Mouse (Mus musculus): Measurements from ENCODE around the gene Scn4a. TPM values are rescaled to one million over a fixed set of nuclear protein-coding genes. Genes with fewer than 3 reads are reported as not detected.
"Not testable (repeated sequence)": the region's sequence is repeated elsewhere in the genome, so short reads cannot be mapped to it uniquely, and the experiment has no call there.

Gene Scn4a
- 0.36 and 0.60 TPM in 2 replicates for polyA plus RNA-seq (2012; rRNA removed)

GRCm38 (mm10) chr11:106353188-106353587, at the start of gene Scn4a:
Gene Scn4a (minus strand): TSS chr11:106353288.
- no peak for DNase-seq (ENCODE audit: low read depth)

GRCm38 (mm10) chr11:106398481-106398880, 45.4 kb upstream of the Scn4a start:
- DNase-seq (ENCODE audit: low read depth) = no peak

- DNase-seq (ENCODE audit: low read depth) = no peak
Observed at GRCm38 (mm10) chr11:106397656-106398055, 44.6 kb upstream of the Scn4a start.

GRCm38 (mm10) chr11:106394055-106394454, 41.0 kb upstream of the Scn4a start:
- DNase-seq (ENCODE audit: low read depth) = not testable (repeated sequence)

GRCm38 (mm10) chr11:106393331-106393616, 40.2 kb upstream of the Scn4a start:
- DNase-seq (ENCODE audit: low read depth) = no peak

GRCm38 (mm10) chr11:106392597-106393330, 39.7 kb upstream of the Scn4a start:
- no peak for DNase-seq (ENCODE audit: low read depth)

DNA sequence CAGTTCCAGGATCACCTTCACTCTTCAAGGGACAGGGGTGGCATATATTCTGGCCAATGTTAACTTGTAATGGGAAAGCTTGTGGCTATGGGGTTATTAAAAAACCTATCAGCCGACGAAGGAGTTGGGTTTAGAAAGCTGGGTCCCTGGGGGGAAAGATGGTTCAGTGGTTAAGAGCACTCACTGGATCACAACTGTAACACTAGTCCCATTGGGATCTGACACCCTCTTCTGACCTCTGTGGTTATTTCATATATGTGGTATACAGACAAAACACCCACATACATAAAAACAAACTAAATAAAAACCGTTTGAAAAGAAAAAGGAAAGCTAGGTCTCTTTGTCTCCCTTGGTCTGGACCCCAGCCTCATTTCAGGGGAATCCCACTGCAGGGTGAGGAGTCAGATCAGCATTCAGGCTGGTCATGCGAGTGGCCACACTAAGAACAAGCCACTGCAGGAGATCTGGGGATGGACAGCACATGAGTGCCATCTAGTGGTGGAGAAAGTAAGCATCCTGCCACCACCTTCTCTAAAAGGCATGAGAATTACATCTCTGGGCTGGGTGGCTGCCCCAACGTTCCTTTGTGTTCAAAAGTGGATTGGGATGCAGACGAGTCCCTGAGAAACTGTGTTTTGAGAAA, 38.6 kb upstream of the Scn4a start:
- DNase-seq (ENCODE audit: low read depth) = no peak

GRCm38 (mm10) chr11:106390757-106391156, 37.7 kb upstream of the Scn4a start:
- no peak for DNase-seq (ENCODE audit: low read depth)

DNA sequence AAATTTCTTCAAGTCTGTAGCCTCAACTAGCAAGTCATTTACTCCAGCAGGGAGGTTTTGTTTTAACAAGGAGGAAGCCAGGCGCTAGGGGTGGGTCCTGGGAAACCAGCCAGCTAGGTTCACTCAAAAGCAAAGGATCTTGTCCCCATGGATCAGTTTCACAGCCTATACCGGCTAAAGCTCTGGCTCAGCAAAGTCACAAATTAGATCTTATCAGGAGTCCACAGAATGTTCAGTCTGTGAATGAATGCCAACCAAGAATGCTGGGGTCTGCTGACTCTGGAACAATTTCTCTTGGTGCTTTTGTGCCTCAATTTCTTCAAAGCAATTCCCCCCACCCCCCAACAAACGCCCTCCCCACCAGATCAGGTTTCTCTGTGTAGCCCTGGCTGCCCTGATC, 36.5 kb upstream of the Scn4a start:
- DNase-seq (ENCODE audit: low read depth) = no peak

DNA sequence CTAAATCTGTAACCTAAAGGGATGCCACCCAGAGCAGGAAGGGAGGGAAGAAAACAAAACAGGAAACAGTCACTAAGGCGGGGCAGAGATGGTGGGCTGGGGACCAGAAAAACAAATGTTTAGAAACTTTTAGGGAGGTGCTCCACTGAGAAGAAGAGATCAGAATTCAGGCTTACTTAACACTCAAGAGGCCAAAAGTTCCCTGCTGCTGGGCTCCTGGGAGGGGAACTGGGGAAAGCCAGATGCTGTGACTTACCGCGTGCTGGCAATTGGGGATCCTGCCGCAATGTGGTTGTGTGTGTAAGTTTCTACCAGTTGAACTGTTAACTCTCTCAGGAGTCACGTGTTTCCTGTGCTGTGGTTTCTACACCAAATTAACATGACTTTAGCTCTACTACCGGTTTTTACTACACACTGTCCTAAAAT, 34.7 kb upstream of the Scn4a start, which contains the start of gene Icam2:
Gene Icam2 (minus strand): TSS at position 285 of the 426 bp plus-strand sequence.
- no peak for DNase-seq (ENCODE audit: low read depth)

DNA sequence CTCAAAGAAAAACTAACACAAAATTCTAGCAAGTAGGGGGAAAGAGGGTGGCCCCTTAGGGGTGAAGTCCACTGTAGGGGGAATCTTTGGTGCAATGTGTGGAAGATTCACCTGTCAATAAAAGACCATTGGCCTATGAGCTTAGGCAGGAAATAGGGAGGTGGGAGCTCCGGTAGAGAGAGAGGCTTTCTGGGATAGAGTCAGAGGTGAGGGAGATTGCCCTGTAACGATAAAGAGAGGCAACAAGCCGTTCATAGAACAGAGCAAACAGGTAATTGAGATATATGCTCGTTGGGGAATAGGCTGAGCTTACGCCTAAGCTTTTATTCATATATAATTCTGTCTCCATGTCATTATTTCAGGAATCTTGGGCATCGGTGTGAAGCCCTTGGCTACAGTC, 33.9 kb upstream of the Scn4a start:
- no peak for DNase-seq (ENCODE audit: low read depth)

DNA sequence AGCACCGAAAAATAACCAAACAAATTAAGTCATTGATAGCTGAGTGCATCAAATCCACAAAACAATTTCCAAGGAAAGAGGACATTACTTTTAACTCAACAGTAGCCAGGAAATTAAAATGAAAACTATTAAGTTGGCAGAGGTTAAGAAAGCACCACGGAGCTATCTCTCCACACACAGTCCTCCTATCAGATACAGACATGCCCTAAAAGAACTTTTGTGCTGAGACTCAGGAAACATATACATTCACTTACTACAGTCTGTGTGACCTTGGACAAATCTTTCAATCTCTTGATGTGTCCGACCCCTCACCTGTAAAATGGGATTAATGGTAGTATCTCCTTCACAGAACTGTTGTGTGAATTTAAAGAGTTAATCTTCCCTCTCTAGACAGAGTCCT, 33.3 kb upstream of the Scn4a start:
- no peak for DNase-seq (ENCODE audit: low read depth)

DNA sequence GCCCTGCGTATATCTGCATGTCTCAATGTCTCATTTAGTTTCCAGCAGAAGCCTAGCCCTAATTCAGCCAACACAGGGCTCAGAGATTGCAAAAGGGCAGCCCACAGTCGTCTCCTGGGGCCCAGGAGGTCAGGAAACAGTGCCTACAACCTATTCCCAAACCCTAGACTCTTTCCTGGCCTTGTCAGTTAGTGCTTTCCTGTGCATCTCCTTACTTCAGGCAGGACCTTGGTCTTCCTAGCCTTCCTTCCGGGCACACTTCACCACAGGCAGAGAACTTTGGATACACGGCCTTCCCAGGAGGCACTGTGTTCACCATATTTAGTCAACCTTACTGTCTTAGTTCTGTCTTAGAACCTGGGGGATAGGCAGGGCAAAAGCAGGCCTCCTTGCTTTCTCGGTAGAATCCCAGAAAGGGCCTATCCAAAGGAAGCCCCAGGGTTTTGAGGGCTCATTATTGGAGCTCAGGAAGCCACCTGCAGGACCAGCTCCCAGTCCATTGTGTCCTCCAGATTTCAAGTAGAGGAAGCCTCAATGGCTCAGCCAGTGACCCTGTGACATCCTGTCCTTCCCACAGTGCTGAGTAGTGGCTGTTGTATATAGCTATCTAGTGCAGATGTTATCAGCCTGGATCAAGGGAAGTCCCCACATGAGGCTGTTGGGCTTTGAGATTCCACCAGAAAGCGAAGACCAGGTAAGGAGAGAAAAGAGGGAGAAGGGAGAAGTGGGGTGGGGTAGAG, 30.1 kb upstream of the Scn4a start:
- DNase-seq (ENCODE audit: low read depth) = no peak

DNA sequence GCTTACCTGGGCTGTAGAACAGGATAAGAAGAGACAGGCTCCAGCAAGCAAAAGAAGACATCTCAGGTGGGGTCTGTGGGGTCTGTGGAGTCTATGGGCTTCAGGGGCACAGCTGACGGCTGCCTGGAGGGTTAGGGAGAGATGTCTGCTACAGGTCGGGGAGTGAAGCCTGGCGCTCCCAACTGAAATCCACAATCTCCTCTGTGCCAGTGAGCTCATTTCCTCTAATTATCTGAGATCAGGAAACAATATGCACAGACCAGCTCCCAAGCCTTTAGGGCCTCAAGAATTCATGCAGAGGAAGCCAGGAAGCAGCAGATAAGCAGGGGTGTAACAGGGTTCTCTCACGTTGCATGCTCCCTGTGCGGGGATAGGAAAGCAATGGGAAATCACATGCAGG, 29.3 kb upstream of the Scn4a start:
- no peak for DNase-seq (ENCODE audit: low read depth)

DNA sequence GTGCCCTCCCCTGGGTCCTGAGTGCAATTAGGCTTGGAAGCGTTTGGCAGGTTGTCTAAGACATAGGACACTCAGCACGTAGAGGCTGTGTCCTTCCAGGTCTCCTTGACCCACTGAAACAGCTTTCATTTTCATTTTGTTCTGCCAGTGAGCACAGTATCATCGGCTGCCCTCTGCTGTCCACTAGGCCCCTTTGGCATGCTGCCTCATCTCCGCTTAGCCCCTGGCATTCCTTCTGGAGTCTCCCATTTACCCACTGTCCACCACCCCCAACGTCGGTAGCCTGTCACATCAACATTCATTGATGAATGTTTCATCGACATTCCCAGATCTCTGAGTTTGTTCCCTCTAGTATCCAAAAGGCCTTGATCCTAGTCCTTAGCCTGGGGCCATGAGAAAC, 28.8 kb upstream of the Scn4a start:
- no peak for DNase-seq (ENCODE audit: low read depth)

DNA sequence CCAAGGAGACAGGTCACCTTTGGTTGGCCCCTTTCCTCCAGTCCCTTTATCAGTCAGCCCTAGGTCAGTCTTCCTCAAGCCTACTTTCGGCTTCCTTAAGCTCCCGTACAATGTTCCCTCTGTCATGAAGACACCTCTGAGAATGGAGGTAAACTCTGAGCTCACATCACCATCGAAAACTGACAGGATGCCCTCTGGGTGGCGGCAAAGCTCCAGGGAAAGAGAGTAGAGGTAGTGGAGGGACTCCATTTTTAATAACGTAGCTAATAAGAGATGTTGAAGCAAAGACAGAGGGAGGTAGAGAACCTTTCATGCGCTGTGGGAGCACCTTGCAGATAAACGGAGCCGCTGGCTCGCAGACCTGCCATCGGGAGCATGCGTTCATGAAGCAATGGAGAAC, 27.9 kb upstream of the Scn4a start:
- no peak for DNase-seq (ENCODE audit: low read depth)

GRCm38 (mm10) chr11:106374979-106375378, 21.9 kb upstream of the Scn4a start:
- no peak for DNase-seq (ENCODE audit: low read depth)

DNA sequence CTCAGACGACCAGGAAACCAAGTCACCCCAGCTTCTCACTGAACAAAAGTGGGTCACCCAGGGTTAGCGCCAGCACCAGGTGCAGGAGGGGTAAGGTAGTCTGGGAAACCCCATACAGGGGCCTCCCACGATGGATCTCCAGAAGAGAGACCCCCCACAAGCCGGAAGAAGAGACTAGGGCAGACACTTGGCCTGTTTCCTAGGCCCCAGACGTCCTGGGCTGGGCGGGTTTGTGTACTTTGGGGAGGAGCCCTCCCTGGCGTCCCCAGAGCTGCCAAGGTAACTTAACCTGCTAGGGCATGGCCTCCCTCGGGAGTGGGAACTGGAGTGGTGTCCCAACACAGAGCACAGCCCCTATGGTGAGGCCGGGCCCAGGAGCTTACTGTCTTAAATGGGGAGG, 21.5 kb upstream of the Scn4a start:
- no peak for DNase-seq (ENCODE audit: low read depth)

DNA sequence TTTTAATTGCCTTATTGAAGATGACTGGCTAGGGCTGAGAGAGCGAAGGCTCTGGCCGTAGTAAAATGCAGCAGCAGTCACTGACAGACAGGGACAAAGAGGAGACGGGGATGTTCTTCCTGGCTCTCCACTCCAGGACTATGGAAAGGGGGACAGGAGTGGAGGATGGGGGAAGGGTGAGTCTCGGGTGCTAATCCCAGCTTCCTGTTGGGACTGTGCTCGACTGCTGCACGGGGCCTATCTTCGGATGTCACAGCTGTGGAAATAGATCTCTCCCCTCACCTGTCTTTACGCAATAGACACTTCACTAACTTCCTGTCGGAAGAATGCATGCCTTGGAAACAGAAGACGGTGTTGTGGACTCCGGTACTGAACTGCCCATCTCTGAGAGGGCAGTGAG, 20.9 kb upstream of the Scn4a start:
- no peak for DNase-seq (ENCODE audit: low read depth)

GRCm38 (mm10) chr11:106366316-106366715, 13.2 kb upstream of the Scn4a start:
- DNase-seq (ENCODE audit: low read depth) = no peak

- no peak for DNase-seq (ENCODE audit: low read depth)
Observed at GRCm38 (mm10) chr11:106365366-106365765, 12.3 kb upstream of the Scn4a start, which contains the start of gene Prr29. Gene Prr29 (plus strand): TSS chr11:106365472.

DNA sequence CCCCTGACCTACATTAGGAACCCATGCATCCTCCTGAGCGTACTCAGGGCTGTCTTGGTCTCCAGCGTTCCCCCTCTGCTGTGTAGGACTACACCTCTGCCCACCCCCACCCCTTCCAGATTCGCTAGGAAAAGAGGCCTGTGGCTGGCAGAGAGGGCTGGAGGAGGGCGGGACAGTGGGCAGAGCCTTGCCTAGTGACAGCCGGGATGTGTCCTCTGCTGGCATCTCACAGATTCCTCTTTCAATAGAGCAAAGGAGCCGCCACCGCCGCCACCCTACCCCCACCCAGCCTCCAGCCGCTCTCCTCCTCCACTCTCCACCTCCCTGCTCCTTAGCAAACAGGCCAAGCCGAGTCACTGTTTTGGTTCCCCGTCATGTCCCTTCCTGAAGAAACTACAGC, 11.6 kb upstream of the Scn4a start:
- DNase-seq (ENCODE audit: low read depth) = no peak

DNA sequence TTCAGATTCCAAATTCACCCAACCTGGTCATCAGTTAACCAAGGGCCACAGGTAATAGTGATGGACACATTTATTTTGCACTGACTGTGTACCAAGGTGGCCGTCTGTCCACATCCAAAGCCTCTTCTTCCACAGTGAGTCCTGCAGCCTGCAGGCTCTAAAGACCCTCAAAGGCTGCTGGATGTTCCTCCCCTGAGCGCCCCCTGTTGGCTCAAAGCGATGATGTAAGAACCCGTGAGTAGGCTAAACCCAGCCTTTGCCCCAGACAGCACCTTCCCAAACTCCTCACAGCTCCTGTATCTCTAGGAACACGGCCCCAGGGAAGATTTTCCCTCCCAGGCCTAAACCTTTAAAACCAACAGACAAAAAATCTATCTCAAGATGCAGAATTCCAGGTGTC, 6.3 kb upstream of the Scn4a start:
- no peak for DNase-seq (ENCODE audit: low read depth)
